Mouse (Mus musculus) heart, embryonic 13.5 days (tissue): ENCODE measurements around the gene Ltv1. TPM values are rescaled to one million over a fixed set of nuclear protein-coding genes. Genes with fewer than 3 reads are reported as not detected.
"Not testable (repeated sequence)": the region's sequence is repeated elsewhere in the genome, so short reads cannot be mapped to it uniquely, and the experiment has no call there.

Source experiments
- ATAC-seq: fragments of 200-750 bp; cut with Nextera tagmentation; 2 replicates; pipeline ENCODE4 v1.8.0; 2017; ENCODE audit warnings: moderate TSS enrichment; ENCODE audit not compliant: insufficient number of reproducible peaks, low FRiP score, low TSS enrichment; ENCODE audit errors: extremely low read depth
- H3K27ac ChIP-seq: fragments of 300-500 bp; sonication (generic); replicated peaks from 2 replicates; pipeline ENCODE4 v1.5.1; 2015; ENCODE audit warnings: moderate library complexity, mild to moderate bottlenecking, inconsistent platforms
- H3K27me3 ChIP-seq: fragments of 300-500 bp; sonication (generic); replicated peaks from 2 replicates; pipeline ENCODE4 v1.6.1; 2015; ENCODE audit warnings: mild to moderate bottlenecking, inconsistent platforms
- H3K36me3 ChIP-seq: fragments of 300-500 bp; sonication (generic); 2 replicates; pipeline ENCODE4 v1.6.1; 2015; ENCODE audit warnings: mild to moderate bottlenecking, inconsistent platforms
- H3K4me1 ChIP-seq: fragments of 300-500 bp; sonication (generic); 2 replicates; pipeline ENCODE4 v1.6.1; 2015; ENCODE audit warnings: inconsistent platforms
- H3K4me2 ChIP-seq: fragments of 300-500 bp; sonication (generic); 2 replicates; pipeline ENCODE4 v1.6.1; 2015; ENCODE audit warnings: inconsistent platforms, mild to moderate bottlenecking, moderate library complexity
- H3K4me3 ChIP-seq: fragments of 300-500 bp; sonication (generic); 2 replicates; pipeline ENCODE4 v1.5.1; 2015; ENCODE audit warnings: moderate library complexity, mild to moderate bottlenecking, inconsistent platforms
- H3K9ac ChIP-seq: fragments of 300-500 bp; sonication (generic); 2 replicates; pipeline ENCODE4 v1.6.1; 2015; ENCODE audit warnings: inconsistent platforms, mild to moderate bottlenecking, moderate library complexity
- H3K9me3 ChIP-seq: fragments of 300-500 bp; sonication (generic); 2 replicates; pipeline ENCODE4 v1.6.1; 2016; ENCODE audit warnings: inconsistent platforms
- WGBS: fragments of 180-500 bp; shearing (Covaris S2); methylation state at CpG from one replicate; pipeline ENCODE4 v1.1.7; 2015; ENCODE audit warnings: mixed read lengths; 5-methylcytosine and 5-hydroxymethylcytosine counted together
- polyA plus RNA-seq: library from polyadenylated mRNA; unstranded; fragments of >200 nt; fragmentation: Nextera tagmentation; extraction: Ambion mirVana; gene quantifications from 2 replicates; pipeline ENCODE4 v1.2.1, GENCODE M21; 2015

Gene Ltv1
- polyA plus RNA-seq, 1 experiment from 2014 or later = 47.9 TPM

GRCm38 (mm10) chr10:13193496-13193895 lies 528 bp upstream of the Ltv1 start:
- H3K9ac ChIP-seq, H3K9me3 ChIP-seq, H3K27ac ChIP-seq, H3K4me1 ChIP-seq, ATAC-seq, H3K27me3 ChIP-seq: not testable (repeated sequence)
- Histone ChIP-seq H3K4me3 (peak overlapping the region; percentile 88), H3K4me2 (peak overlapping the region; percentile 78), H3K36me3 (peaks cover 33% of the 10 kb centered on the region)
- 82% methylated on average over 7 of the region's 7 CpGs for WGBS

GRCm38 (mm10) chr10:13189881-13190280 lies 3.1 kb downstream of the Ltv1 start:
- Histone ChIP-seq H3K27ac (no peak overlapping the region), H3K9ac (no peak overlapping the region), H3K4me2 (no peak overlapping the region), H3K9me3 (no peaks in the 10 kb centered on the region), H3K27me3 (no peaks in the 10 kb centered on the region), H3K4me3 (no peak overlapping the region), H3K36me3 (peaks cover 67% of the 10 kb centered on the region), H3K4me1 (peaks cover 11% of the 10 kb centered on the region)
- no peak for ATAC-seq
- 85% methylated on average over 5 of the region's 5 CpGs for WGBS

- Histone ChIP-seq H3K36me3 (peaks cover 90% of the 10 kb centered on the region), H3K4me2 (no peak overlapping the region)
- WGBS = 80% methylated on average over 3 of the region's 3 CpGs
These were observed 6.2 kb downstream of the Ltv1 start for GRCm38 (mm10) chr10:13186754-13187153.

GRCm38 (mm10) chr10:13184170-13184766 lies 8.7 kb downstream of the Ltv1 start:
- no peak for ATAC-seq
- Histone ChIP-seq H3K4me3 (no peak overlapping the region), H3K4me1 (peaks cover 16% of the 10 kb centered on the region; the same call in 1 of the 2 replicates), H3K9ac (no peak overlapping the region), H3K4me2 (no peak overlapping the region), H3K27ac (no peak overlapping the region), H3K36me3 (peaks cover 92% of the 10 kb centered on the region), H3K27me3 (no peaks in the 10 kb centered on the region), H3K9me3 (no peaks in the 10 kb centered on the region)
- 72% methylated on average over 4 of the region's 4 CpGs for WGBS

More at GRCm38 (mm10) chr10:13186754-13187153, 6.2 kb downstream of the Ltv1 start:
- Histone ChIP-seq H3K4me1 (peaks cover 8% of the 10 kb centered on the region), H3K9me3 (no peaks in the 10 kb centered on the region), H3K9ac (no peak overlapping the region), H3K4me3 (no peak overlapping the region), H3K27me3 (no peaks in the 10 kb centered on the region), H3K27ac (no peak overlapping the region)
- ATAC-seq = no peak

GRCm38 (mm10) chr10:13180211-13180610 lies 12.8 kb downstream of the Ltv1 start:
- no peaks in the 10 kb centered on the region for H3K9me3 ChIP-seq
- H3K4me3 ChIP-seq = no peak overlapping the region
- peaks cover 92% of the 10 kb centered on the region for H3K36me3 ChIP-seq
- no peaks in the 10 kb centered on the region for H3K27me3 ChIP-seq
- peak overlapping the region; percentile 6; the same call in 1 of the 2 replicates for H3K27ac ChIP-seq
- 42% methylated on average over 7 of the region's 7 CpGs for WGBS
- ATAC-seq = no peak
- no peak overlapping the region for H3K9ac ChIP-seq
- peaks cover 16% of the 10 kb centered on the region; the same call in 1 of the 2 replicates for H3K4me1 ChIP-seq
- H3K4me2 ChIP-seq = no peak overlapping the region

- peaks cover 76% of the 10 kb centered on the region for H3K36me3 ChIP-seq
- no peaks in the 10 kb centered on the region for H3K9me3 ChIP-seq
- H3K4me2 ChIP-seq = no peak within 1 kb of the TSS
- no peak for ATAC-seq
- 65% methylated on average over 7 of the region's 7 CpGs for WGBS
- no peak within 1 kb of the TSS for H3K9ac ChIP-seq
- no peak within 1 kb of the TSS for H3K4me3 ChIP-seq
- H3K4me1 ChIP-seq = 0 out of 2 replicates have a peak, but pooled peaks cover 10% of the 10 kb centered on the region
- H3K27me3 ChIP-seq = no peaks in the 10 kb centered on the region
- H3K27ac ChIP-seq = no peak within 1 kb of the TSS
These were observed 14.9 kb downstream of the Ltv1 start, which contains the start of gene Zc2hc1b for GRCm38 (mm10) chr10:13177973-13178624. Gene Zc2hc1b, minus strand, starts transcription at chr10:13178023.

- no peak overlapping the region for H3K4me2 ChIP-seq
- no peaks in the 10 kb centered on the region for H3K9me3 ChIP-seq
- no peaks in the 10 kb centered on the region for H3K27me3 ChIP-seq
- 85% methylated on average over 7 of the region's 7 CpGs for WGBS
- H3K4me3 ChIP-seq = no peak overlapping the region
- H3K36me3 ChIP-seq = peaks cover 55% of the 10 kb centered on the region
- no peak for ATAC-seq
- H3K27ac ChIP-seq = no peak overlapping the region
- H3K4me1 ChIP-seq = peaks cover 24% of the 10 kb centered on the region
- H3K9ac ChIP-seq = no peak overlapping the region
These were observed 17.1 kb downstream of the Ltv1 start for GRCm38 (mm10) chr10:13175866-13176265.

GRCm38 (mm10) chr10:13172798-13173221 lies 20.2 kb downstream of the Ltv1 start:
- Histone ChIP-seq H3K4me2 (no peak overlapping the region), H3K9ac (no peak overlapping the region), H3K9me3 (no peaks in the 10 kb centered on the region), H3K27me3 (no peaks in the 10 kb centered on the region), H3K27ac (peak overlapping the region; percentile 61), H3K4me1 (peaks cover 42% of the 10 kb centered on the region), H3K36me3 (peaks cover 24% of the 10 kb centered on the region), H3K4me3 (no peak overlapping the region)
- no peak for ATAC-seq
- 39% methylated on average over 10 of the region's 10 CpGs for WGBS

- H3K27ac ChIP-seq = peak overlapping the region; percentile 67; the same call in 1 of the 2 replicates
- ATAC-seq = no peak
These were observed 21.5 kb downstream of the Ltv1 start for GRCm38 (mm10) chr10:13171461-13171860.

GRCm38 (mm10) chr10:13170739-13171448 lies 22.1 kb downstream of the Ltv1 start:
- Histone ChIP-seq H3K9ac (no peak overlapping the region), H3K36me3 (peaks cover 5% of the 10 kb centered on the region; the same call in 1 of the 2 replicates), H3K4me1 (peaks cover 42% of the 10 kb centered on the region), H3K27ac (peak overlapping the region; percentile 67), H3K4me2 (no peak overlapping the region), H3K27me3 (no peaks in the 10 kb centered on the region), H3K9me3 (no peaks in the 10 kb centered on the region), H3K4me3 (no peak overlapping the region)
- WGBS = 37% methylated on average over 12 of the region's 12 CpGs
- no peak for ATAC-seq

More at GRCm38 (mm10) chr10:13171461-13171860, 21.5 kb downstream of the Ltv1 start:
- peaks cover 42% of the 10 kb centered on the region for H3K4me1 ChIP-seq
- 40% methylated on average over 2 of the region's 2 CpGs for WGBS
- no peak overlapping the region for H3K9ac ChIP-seq
- H3K27me3 ChIP-seq = no peaks in the 10 kb centered on the region
- no peaks in the 10 kb centered on the region for H3K9me3 ChIP-seq
- no peak overlapping the region for H3K4me3 ChIP-seq
- H3K4me2 ChIP-seq = no peak overlapping the region
- peaks cover 10% of the 10 kb centered on the region for H3K36me3 ChIP-seq

GRCm38 (mm10) chr10:13168461-13168860 lies 24.5 kb downstream of the Ltv1 start:
- no peak for ATAC-seq
- Histone ChIP-seq H3K9me3 (peaks cover 5% of the 10 kb centered on the region; the same call in 1 of the 2 replicates), H3K4me3 (no peak overlapping the region), H3K4me1 (peaks cover 42% of the 10 kb centered on the region), H3K27ac (peak overlapping the region; percentile 77), H3K27me3 (no peaks in the 10 kb centered on the region), H3K9ac (no peak overlapping the region), H3K36me3 (no peaks in the 10 kb centered on the region), H3K4me2 (no peak overlapping the region)
- WGBS = 48% methylated on average over 5 of the region's 5 CpGs
